Mouse (Mus musculus) myocyte (in vitro differentiated cells): ENCODE data around the gene Fyn.

Experiments used
- CEBPB ChIP-seq: IDR thresholded peaks from 2 replicates; pipeline ENCODE4 v1.6.1; 2011; ENCODE audit warnings: mild to moderate bottlenecking, moderate library complexity; ENCODE audit not compliant: poor library complexity, insufficient read depth, severe bottlenecking
- E2F4 ChIP-seq: IDR thresholded peaks from one replicate; pipeline ENCODE4 v1.6.1; 2011; ENCODE audit warnings: mild to moderate bottlenecking, control low read depth, moderate library complexity; ENCODE audit not compliant: insufficient read depth
- MAX ChIP-seq: IDR thresholded peaks from one replicate; pipeline ENCODE4 v1.6.1; 2011; ENCODE audit warnings: low read depth, mild to moderate bottlenecking, control low read depth
- MYOD1 ChIP-seq, 3 experiments: IDR thresholded peaks; one replicate each; pipeline ENCODE4 v1.6.1; 2011; ENCODE audit warnings: control low read depth in 2 of 3, low read depth in 2 of 3, mild to moderate bottlenecking in 2 of 3, moderate library complexity in 1 of 3; ENCODE audit not compliant: insufficient read length in 2 of 3, control insufficient read depth in 1 of 3
- MYOG ChIP-seq, 3 experiments: IDR thresholded peaks; one replicate each; pipeline ENCODE4 v1.6.1; 2011; ENCODE audit warnings: control low read depth in 2 of 3, low read depth in 2 of 3, mild to moderate bottlenecking in 2 of 3; ENCODE audit not compliant: insufficient read length in 2 of 3, control insufficient read depth in 1 of 3, insufficient read depth in 1 of 3
- POLR2A ChIP-seq: IDR thresholded peaks from one replicate; pipeline ENCODE4 v1.6.1; 2011; ENCODE audit warnings: low read depth, mild to moderate bottlenecking, control low read depth, moderate library complexity; ENCODE audit not compliant: insufficient read length
- POLR2AphosphoS2 ChIP-seq: IDR thresholded peaks from one replicate; pipeline ENCODE4 v1.6.1; 2011; ENCODE audit warnings: low read depth, control low read depth; ENCODE audit not compliant: insufficient read length
- REST ChIP-seq: IDR thresholded peaks from one replicate; pipeline ENCODE4 v1.6.1; 2011; ENCODE audit warnings: mild to moderate bottlenecking, control low read depth, moderate library complexity; ENCODE audit not compliant: insufficient read depth, insufficient read length
- SRF ChIP-seq: IDR thresholded peaks from one replicate; pipeline ENCODE4 v1.6.1; 2011; ENCODE audit warnings: low read depth; ENCODE audit not compliant: control insufficient read depth, insufficient read length
- TCF12 ChIP-seq: IDR thresholded peaks from one replicate; pipeline ENCODE4 v1.6.1; 2011; ENCODE audit warnings: mild to moderate bottlenecking, control low read depth; ENCODE audit not compliant: poor library complexity, insufficient read depth, severe bottlenecking
- USF1 ChIP-seq: IDR thresholded peaks from one replicate; pipeline ENCODE4 v1.6.1; 2011; ENCODE audit warnings: low read depth, mild to moderate bottlenecking, control low read depth, moderate library complexity

GRCm38 (mm10) chr10:39430074-39430764, 61.6 kb downstream of the Fyn start:
- TF ChIP-seq POLR2A (no peak), E2F4 (no peak), MAX (no peak), TCF12 (no peak), CEBPB (no peak), MYOG (IDR thresholded peaks at IDR 0.05; ENCODE audit: control insufficient read depth in 1 of 3, insufficient read depth in 1 of 3, insufficient read length in 2 of 3, low read depth in 2 of 3) (no peak), MYOD1 (IDR thresholded peaks at IDR 0.05; ENCODE audit: control insufficient read depth in 1 of 3, insufficient read length in 2 of 3, low read depth in 2 of 3) (no peak), SRF (no peak), USF1 (no peak), POLR2AphosphoS2 (no peak), REST (no peak)
